Mouse (Mus musculus) MEL (cell line): Measurements from ENCODE around the gene Dennd4a. TPM values are rescaled to one million over a fixed set of nuclear protein-coding genes. Genes with fewer than 3 reads are reported as not detected.
A peak's percentile ranks its signal among the peaks of the same experiment; 100 is the strongest.

ENCODE experiments used
- DNase-seq: peaks from one replicate; pipeline ENCODE4 v3.0.0; 2011; ENCODE audit warnings: low read depth, low spot score
- H3K27ac ChIP-seq: 2 replicates; pipeline ENCODE4 v1.5.1; 2012; ENCODE audit warnings: low read depth, mild to moderate bottlenecking, control low read depth, low read length, moderate library complexity; ENCODE audit not compliant: control insufficient read depth
- H3K27me3 ChIP-seq, 2 experiments: fragments of 150-350 bp in 1 of 2; sonication (generic) in 1 of 2; 2 replicates each; pipeline ENCODE4 v1.6.1; 2012; ENCODE audit warnings: low read length in 2 of 2, mild to moderate bottlenecking in 2 of 2, improper control_type of control experiment in 1 of 2, moderate library complexity in 1 of 2; ENCODE audit not compliant: insufficient read depth in 2 of 2, control insufficient read depth in 1 of 2
- H3K36me3 ChIP-seq, 2 experiments: 2 replicates each; pipeline ENCODE4 v1.6.1; 2012 to 2014; ENCODE audit warnings: low read length in 2 of 2, improper control_type of control experiment in 1 of 2, inconsistent platforms in 1 of 2, mild to moderate bottlenecking in 1 of 2; ENCODE audit not compliant: insufficient read depth in 2 of 2, control insufficient read depth in 1 of 2
- H3K4me1 ChIP-seq, 2 experiments: fragments of 150-350 bp in 1 of 2; sonication (generic) in 1 of 2; 2 replicates each; pipeline ENCODE4 v1.6.1; 2012; ENCODE audit warnings: low read length in 2 of 2, improper control_type of control experiment in 1 of 2, mild to moderate bottlenecking in 1 of 2; ENCODE audit not compliant: insufficient read depth in 2 of 2, control insufficient read depth in 1 of 2
- H3K4me3 ChIP-seq, 2 experiments: fragments of 150-350 bp in 1 of 2; sonication (generic) in 1 of 2; 2 replicates each; pipeline ENCODE4 v1.5.1; 2012; ENCODE audit warnings: low read depth in 2 of 2, low read length in 2 of 2, mild to moderate bottlenecking in 2 of 2, moderate library complexity in 2 of 2, control low read depth in 1 of 2, improper control_type of control experiment in 1 of 2; ENCODE audit not compliant: control insufficient read depth in 1 of 2, insufficient read depth in 1 of 2
- H3K79me2 ChIP-seq: 2 replicates; pipeline ENCODE4 v1.6.1; 2012; ENCODE audit warnings: mild to moderate bottlenecking, low read length, moderate library complexity; ENCODE audit not compliant: control insufficient read depth, poor library complexity, insufficient read depth
- H3K9ac ChIP-seq: 2 replicates; pipeline ENCODE4 v1.6.1; 2012; ENCODE audit warnings: low read depth, mild to moderate bottlenecking, control low read depth, low read length, moderate library complexity; ENCODE audit not compliant: control insufficient read depth, poor library complexity, severe bottlenecking
- H3K9me3 ChIP-seq: fragments of 150-350 bp; sonication (generic); replicated peaks from 2 replicates; pipeline ENCODE4 v1.6.1; 2012; ENCODE audit warnings: mild to moderate bottlenecking, low read length, improper control_type of control experiment, moderate library complexity; ENCODE audit not compliant: insufficient read depth
- CHD2 ChIP-seq: IDR thresholded peaks from 2 replicates; pipeline ENCODE4 v1.6.1; 2011; ENCODE audit warnings: low read length, improper control_type of control experiment
- CTCF ChIP-seq, 3 experiments: IDR thresholded peaks in 2 of 3; conservative IDR thresholded peaks in 1 of 3; 2 replicates each; pipeline ENCODE4 v1.5.1; 2011 to 2012; ENCODE audit warnings: low read length in 3 of 3, low read depth in 2 of 3, mild to moderate bottlenecking in 2 of 3, improper control_type of control experiment in 1 of 3, inconsistent platforms in 1 of 3, mixed read lengths in 1 of 3, moderate library complexity in 1 of 3; ENCODE audit not compliant: control insufficient read depth in 1 of 3, insufficient read depth in 1 of 3, poor library complexity in 1 of 3, severe bottlenecking in 1 of 3
- E2F4 ChIP-seq: IDR thresholded peaks from 2 replicates; pipeline ENCODE4 v1.6.1; 2011; ENCODE audit warnings: low read depth, low read length, improper control_type of control experiment, borderline replicate concordance
- ELF1 ChIP-seq: IDR thresholded peaks from 2 replicates; pipeline ENCODE4 v1.6.1; 2014; ENCODE audit warnings: low read depth, mild to moderate bottlenecking, inconsistent platforms, low read length, improper control_type of control experiment, moderate library complexity
- EP300 ChIP-seq, 2 experiments: IDR thresholded peaks; 2 replicates each; pipeline ENCODE4 v1.6.1; 2011; ENCODE audit warnings: improper control_type of control experiment in 2 of 2, low read length in 2 of 2, low read depth in 1 of 2, mild to moderate bottlenecking in 1 of 2
- ETS1 ChIP-seq: IDR thresholded peaks from 2 replicates; pipeline ENCODE4 v1.6.1; 2012; ENCODE audit warnings: low read depth, mild to moderate bottlenecking, inconsistent platforms, low read length, improper control_type of control experiment, moderate library complexity
- GABPA ChIP-seq: IDR thresholded peaks from 2 replicates; pipeline ENCODE4 v1.6.1; 2012; ENCODE audit warnings: low read depth, mild to moderate bottlenecking, inconsistent platforms, low read length, improper control_type of control experiment, moderate library complexity
- GATA1 ChIP-seq: IDR thresholded peaks from 2 replicates; pipeline ENCODE4 v1.6.1; 2011; ENCODE audit warnings: low read depth, low read length, improper control_type of control experiment
- HCFC1 ChIP-seq: IDR thresholded peaks from 2 replicates; pipeline ENCODE4 v1.6.1; 2012; ENCODE audit warnings: low read depth, mild to moderate bottlenecking, inconsistent platforms, low read length, improper control_type of control experiment, moderate library complexity
- MAFK ChIP-seq: IDR thresholded peaks from 2 replicates; pipeline ENCODE4 v1.6.1; 2011; ENCODE audit warnings: low read depth, mild to moderate bottlenecking, low read length, improper control_type of control experiment, borderline replicate concordance
- MAX ChIP-seq: IDR thresholded peaks from 2 replicates; pipeline ENCODE4 v1.6.1; 2011; ENCODE audit warnings: low read length, improper control_type of control experiment
- MAZ ChIP-seq: IDR thresholded peaks from 2 replicates; pipeline ENCODE4 v1.6.1; 2012; ENCODE audit warnings: low read depth, mild to moderate bottlenecking, inconsistent platforms, low read length, improper control_type of control experiment
- MEF2A ChIP-seq: IDR thresholded peaks from 2 replicates; pipeline ENCODE4 v1.6.1; 2014; ENCODE audit warnings: low read depth, mild to moderate bottlenecking, inconsistent platforms, low read length, improper control_type of control experiment; ENCODE audit not compliant: poor library complexity, insufficient replicate concordance, severe bottlenecking; ENCODE audit errors: extremely low read depth
- MXI1 ChIP-seq: IDR thresholded peaks from 2 replicates; pipeline ENCODE4 v1.6.1; 2011; ENCODE audit warnings: mild to moderate bottlenecking, low read depth, low read length, improper control_type of control experiment
- MYB ChIP-seq: IDR thresholded peaks from 2 replicates; pipeline ENCODE4 v1.6.1; 2011; ENCODE audit warnings: mild to moderate bottlenecking, low read depth, low read length, improper control_type of control experiment
- MYC ChIP-seq: IDR thresholded peaks from 2 replicates; pipeline ENCODE4 v1.6.1; 2011; ENCODE audit warnings: low read depth, mild to moderate bottlenecking, low read length, improper control_type of control experiment, moderate library complexity
- NELFE ChIP-seq: IDR thresholded peaks from 2 replicates; pipeline ENCODE4 v1.6.1; 2011; ENCODE audit warnings: low read depth, low read length, improper control_type of control experiment
- NRF1 ChIP-seq: IDR thresholded peaks from 2 replicates; pipeline ENCODE4 v1.6.1; 2014; ENCODE audit warnings: low read depth, mild to moderate bottlenecking, inconsistent platforms, low read length, improper control_type of control experiment, moderate library complexity; ENCODE audit not compliant: poor library complexity, insufficient read depth, severe bottlenecking
- POLR2AphosphoS5 ChIP-seq: IDR thresholded peaks from 2 replicates; pipeline ENCODE4 v1.6.1; 2012; ENCODE audit warnings: low read depth, borderline replicate concordance, mild to moderate bottlenecking, inconsistent platforms, low read length, moderate library complexity, mixed read lengths
- RAD21 ChIP-seq: IDR thresholded peaks from 2 replicates; pipeline ENCODE4 v1.6.1; 2011; ENCODE audit warnings: mild to moderate bottlenecking, low read depth, low read length, improper control_type of control experiment
- RCOR1 ChIP-seq: IDR thresholded peaks from 2 replicates; pipeline ENCODE4 v1.6.1; 2012; ENCODE audit warnings: low read depth, mild to moderate bottlenecking, inconsistent platforms, low read length, improper control_type of control experiment
- SIN3A ChIP-seq: IDR thresholded peaks from 2 replicates; pipeline ENCODE4 v1.6.1; 2012; ENCODE audit warnings: low read length, improper control_type of control experiment, inconsistent platforms
- TBP ChIP-seq: IDR thresholded peaks from 2 replicates; pipeline ENCODE4 v1.8.0; 2011; ENCODE audit warnings: low read depth, low read length, improper control_type of control experiment
- TCF12 ChIP-seq: IDR thresholded peaks from 2 replicates; pipeline ENCODE4 v1.6.1; 2014; ENCODE audit warnings: low read depth, mild to moderate bottlenecking, inconsistent platforms, low read length, improper control_type of control experiment, moderate library complexity
- UBTF ChIP-seq: IDR thresholded peaks from 2 replicates; pipeline ENCODE4 v1.6.1; 2012; ENCODE audit warnings: low read depth, mild to moderate bottlenecking, inconsistent platforms, low read length, improper control_type of control experiment, moderate library complexity, borderline replicate concordance; ENCODE audit not compliant: insufficient read depth
- USF2 ChIP-seq, 2 experiments: IDR thresholded peaks; 2 replicates each; pipeline ENCODE4 v1.6.1; 2011 to 2012; ENCODE audit warnings: improper control_type of control experiment in 2 of 2, low read length in 2 of 2, borderline replicate concordance in 1 of 2, inconsistent platforms in 1 of 2, low read depth in 1 of 2, mild to moderate bottlenecking in 1 of 2; ENCODE audit not compliant: insufficient read depth in 1 of 2
- ZC3H11A ChIP-seq: IDR thresholded peaks from 2 replicates; pipeline ENCODE4 v1.6.1; 2012; ENCODE audit warnings: low read depth, mild to moderate bottlenecking, inconsistent platforms, low read length, improper control_type of control experiment
- ZKSCAN1 ChIP-seq: IDR thresholded peaks from 2 replicates; pipeline ENCODE4 v1.6.1; 2012; ENCODE audit warnings: low read depth, mild to moderate bottlenecking, inconsistent platforms, low read length, improper control_type of control experiment, moderate library complexity
- ZNF384 ChIP-seq: IDR thresholded peaks from 2 replicates; pipeline ENCODE4 v1.6.1; 2012; ENCODE audit warnings: low read depth, mild to moderate bottlenecking, inconsistent platforms, low read length, improper control_type of control experiment
- polyA plus RNA-seq, 2 experiments: library from polyadenylated mRNA; stranded (reverse) in 1 of 2; unstranded in 1 of 2; fragments of >175 nt in 1 of 2; fragments of >200 nt in 1 of 2; gene quantifications; 2 replicates each; pipeline versions ENCODE4 v1.2.1 to v1.2.4; 2012; ENCODE audit warnings: low replicate concordance in 2 of 2, low read depth in 1 of 2; ENCODE audit not compliant: insufficient read length in 2 of 2, insufficient read depth in 1 of 2, missing spikeins in 1 of 2
- total RNA-seq: library from RNA; depleted of rRNA; stranded (reverse); fragments of 300-350 nt; gene quantifications from 2 replicates; pipeline ENCODE4 v1.2.3, GENCODE M21; 2012

Gene Dennd4a
- total and polyA plus RNA-seq, 3 experiments = 7.7 to 74.8 (median 24.9) TPM

- peak; percentile 52 for DNase-seq
- Histone ChIP-seq H3K27ac (peak overlapping the region; percentile 11; the same call in 1 of the 2 replicates), H3K9me3 (no peaks in the 10 kb centered on the region), H3K4me3 (no peak overlapping the region), H3K36me3 (peaks cover 0 to 71% of the 10 kb centered on the region in 2 experiments; a peak in 2 of 4 replicates), H3K9ac (no peak overlapping the region), H3K79me2 (peaks cover 38% of the 10 kb centered on the region), H3K27me3 (no peaks in the 10 kb centered on the region), H3K4me1 (peaks cover 39 to 48% of the 10 kb centered on the region in 2 experiments)
- TF ChIP-seq ETS1 (peak; percentile 38; the same call in 1 of the 2 replicates), GATA1 (no peak)
Measured at GRCm38 (mm10) chr9:64824389-64825008, 13.4 kb downstream of the Dennd4a start.

GRCm38 (mm10) chr9:64830092-64830618, 19.0 kb downstream of the Dennd4a start:
- Histone ChIP-seq H3K36me3 (peaks cover 0 to 67% of the 10 kb centered on the region in 2 experiments; a peak in 3 of 4 replicates), H3K4me1 (peaks cover 36 to 38% of the 10 kb centered on the region in 2 experiments), H3K9me3 (no peaks in the 10 kb centered on the region), H3K79me2 (peaks cover 23% of the 10 kb centered on the region), H3K27ac (peak overlapping the region; percentile 100), H3K9ac (peak overlapping the region; percentile 72), H3K27me3 (no peaks in the 10 kb centered on the region), H3K4me3 (peak overlapping the region; percentile 7 to 53; a peak in 3 of 4 replicates)
- DNase-seq = peak; percentile 97
- TF ChIP-seq TBP (peak; percentile 74; the same call in 1 of the 2 replicates), EP300 (IDR thresholded peaks at IDR 0.05; ENCODE audit: low read depth in 1 of 2, low read length in 2 of 2) (peak; percentile 91 to 95), USF2 (IDR thresholded peaks at IDR 0.05; ENCODE audit: borderline replicate concordance in 1 of 2, insufficient read depth in 1 of 2, low read depth in 1 of 2, low read length in 2 of 2) (no peak), POLR2AphosphoS5 (no peak), MAX (peak; percentile 66; the same call in 1 of the 2 replicates), MYB (peak; percentile 84), ZKSCAN1 (no peak), CHD2 (peak; percentile 35; the same call in 1 of the 2 replicates), GATA1 (peak; percentile 91), NELFE (no peak), MEF2A (no peak), CTCF (IDR thresholded peaks at IDR 0.05 in 2 of 3, conservative IDR thresholded peaks at IDR 0.05 in 1 of 3; ENCODE audit: control insufficient read depth in 1 of 3, insufficient read depth in 1 of 3, low read depth in 2 of 3, low read length in 3 of 3, poor library complexity in 1 of 3, severe bottlenecking in 1 of 3) (no peak), TCF12 (peak; percentile 94), E2F4 (no peak), MXI1 (peak; percentile 82), UBTF (no peak), HCFC1 (peak; percentile 21; the same call in 1 of the 2 replicates), ELF1 (no peak), ZC3H11A (no peak), NRF1 (no peak), SIN3A (peak; percentile 90), GABPA (no peak), MAZ (peak; percentile 63), RAD21 (no peak), MYC (peak; percentile 87), ZNF384 (no peak; the same call in 1 of the 2 replicates), MAFK (no peak), RCOR1 (peak; percentile 48)
